Mouse (Mus musculus) ES-Bruce4 (cell line): ENCODE results near the gene Efcab11.

ENCODE experiments used
- CTCF ChIP-seq: IDR thresholded peaks from one replicate; pipeline ENCODE4 v1.8.1; 2011; ENCODE audit warnings: low read depth, low read length
- POLR2A ChIP-seq: IDR thresholded peaks from one replicate; pipeline ENCODE4 v1.8.1; 2011; ENCODE audit warnings: low read length; ENCODE audit not compliant: insufficient read depth

GRCm38 (mm10) chr12:99822591-99822990 lies 61.6 kb downstream of the Efcab11 start:
- no peak for TF ChIP-seq CTCF
- TF ChIP-seq POLR2A = no peak
